Mouse (Mus musculus) limb, embryonic 11.5 days (tissue): ENCODE data around the gene Tbx21. TPM values are rescaled to one million over a fixed set of nuclear protein-coding genes. Genes with fewer than 3 reads are reported as not detected.

ENCODE experiments used
- ATAC-seq: fragments of 200-750 bp; cut with Nextera tagmentation; 2 replicates; pipeline ENCODE4 v1.8.0; 2017; ENCODE audit warnings: low read depth; ENCODE audit not compliant: insufficient number of reproducible peaks, low FRiP score, low TSS enrichment
- DNase-seq: peaks from one replicate; pipeline ENCODE4 v3.0.0-alpha.2; 2015; ENCODE audit warnings: low spot score
- H3K27ac ChIP-seq: fragments of 300-500 bp; sonication (generic); replicated peaks from 2 replicates; pipeline ENCODE4 v1.5.1; 2014; ENCODE audit warnings: low read depth, mild to moderate bottlenecking, low read length
- H3K27me3 ChIP-seq: fragments of 300-500 bp; sonication (generic); 2 replicates; pipeline ENCODE4 v1.6.1; 2014; ENCODE audit warnings: mild to moderate bottlenecking, low read length, mixed read lengths; ENCODE audit not compliant: control insufficient read depth, insufficient read depth
- H3K36me3 ChIP-seq: fragments of 300-500 bp; sonication (generic); 2 replicates; pipeline ENCODE4 v1.6.1; 2014; ENCODE audit warnings: mild to moderate bottlenecking, low read length, moderate library complexity, mixed read lengths; ENCODE audit not compliant: control insufficient read depth, insufficient read depth
- H3K4me1 ChIP-seq: fragments of 300-500 bp; sonication (generic); 2 replicates; pipeline ENCODE4 v1.6.1; 2014; ENCODE audit warnings: low read length, mixed read lengths; ENCODE audit not compliant: control insufficient read depth, insufficient read depth
- H3K4me2 ChIP-seq: fragments of 300-500 bp; sonication (generic); 2 replicates; pipeline ENCODE4 v1.6.1; 2014; ENCODE audit warnings: low read depth, mild to moderate bottlenecking, moderate library complexity; ENCODE audit not compliant: severe bottlenecking
- H3K4me3 ChIP-seq: fragments of 300-500 bp; sonication (generic); 2 replicates; pipeline ENCODE4 v1.5.1; 2014; ENCODE audit warnings: low read depth, low read length
- H3K9ac ChIP-seq: fragments of 300-500 bp; sonication (generic); 2 replicates; pipeline ENCODE4 v1.6.1; 2014; ENCODE audit warnings: mild to moderate bottlenecking, low read length
- H3K9me3 ChIP-seq: fragments of 300-500 bp; sonication (generic); 2 replicates; pipeline ENCODE4 v1.6.1; 2016; ENCODE audit warnings: low read length; ENCODE audit not compliant: control insufficient read depth
- WGBS: fragments of 180-500 bp; shearing (Covaris S2); extraction: QIAGEN DNeasy Blood & Tissue Kit; methylation state at CpG from one replicate; pipeline ENCODE4 v1.1.7; 2014; 5-methylcytosine and 5-hydroxymethylcytosine counted together
- polyA plus RNA-seq: library from polyadenylated mRNA; unstranded; fragments of >200 nt; fragmentation: Nextera tagmentation; extraction: Ambion mirVana; gene quantifications from 2 replicates; pipeline ENCODE4 v1.2.1, GENCODE M21; 2014

Gene Tbx21
- polyA plus RNA-seq, 1 experiment from 2014 or later = not detected

DNA sequence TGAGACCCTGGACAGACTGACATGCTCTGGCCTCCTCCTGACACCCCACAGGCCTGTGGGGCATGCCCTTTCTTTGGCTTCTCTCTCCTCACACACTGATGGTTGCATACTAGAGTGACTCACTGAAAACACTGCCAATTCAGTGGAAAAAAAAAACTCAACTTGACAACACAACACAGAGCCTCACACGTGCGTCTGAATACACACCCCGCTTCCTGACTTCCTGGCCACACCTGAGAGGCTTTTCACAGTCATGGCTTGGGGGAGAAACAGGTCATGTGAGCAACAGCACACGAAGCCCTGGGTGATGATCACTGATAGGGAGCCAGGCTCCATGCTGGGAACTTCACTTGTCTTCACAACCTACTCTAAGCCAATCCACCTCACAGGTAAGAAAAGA lies 25.7 kb upstream of the Tbx21 start:
- Histone ChIP-seq H3K4me2 (no peak overlapping the region), H3K27me3 (peaks cover 32% of the 10 kb centered on the region), H3K4me3 (no peak overlapping the region), H3K9me3 (no peaks in the 10 kb centered on the region), H3K4me1 (peaks cover 12% of the 10 kb centered on the region), H3K27ac (no peak overlapping the region), H3K36me3 (no peaks in the 10 kb centered on the region), H3K9ac (no peak overlapping the region)
- WGBS = 78% methylated on average over 4 of the region's 4 CpGs
- DNase-seq (no peak), ATAC-seq (no peak)

DNA sequence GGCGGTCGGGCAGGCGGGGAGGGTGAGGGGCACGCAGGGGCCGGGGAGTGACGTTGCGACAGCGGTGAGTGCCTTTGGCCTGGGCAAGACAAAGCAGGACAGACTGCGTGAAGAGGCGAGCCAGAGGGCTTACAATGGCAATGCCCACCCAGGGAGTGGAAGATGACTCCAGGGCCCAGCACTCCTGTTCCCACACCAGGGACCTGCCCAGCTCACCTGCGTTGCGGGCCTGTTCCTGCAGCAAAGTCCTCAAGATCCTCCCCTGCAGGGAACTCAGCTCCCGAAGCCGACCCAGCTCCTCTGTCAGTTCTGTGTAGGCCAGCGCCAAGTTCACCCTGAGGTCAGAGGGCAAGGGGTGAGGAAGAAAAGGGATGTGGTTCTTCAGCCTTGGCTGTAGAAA lies 24.1 kb upstream of the Tbx21 start:
- peak overlapping the region; percentile 32 for H3K4me3 ChIP-seq
- no peaks in the 10 kb centered on the region for H3K9me3 ChIP-seq
- ATAC-seq (no peak), DNase-seq (peak; percentile 28)
- no peaks in the 10 kb centered on the region for H3K36me3 ChIP-seq
- H3K27ac ChIP-seq = no peak overlapping the region
- peak overlapping the region; percentile 60 for H3K4me2 ChIP-seq
- H3K9ac ChIP-seq = peak overlapping the region; percentile 53; the same call in 1 of the 2 replicates
- WGBS = 10% methylated on average over 15 of the region's 15 CpGs
- H3K4me1 ChIP-seq = peaks cover 12% of the 10 kb centered on the region
- H3K27me3 ChIP-seq = peaks cover 32% of the 10 kb centered on the region

- no peaks in the 10 kb centered on the region for H3K36me3 ChIP-seq
- H3K27ac ChIP-seq = no peak overlapping the region
- H3K9ac ChIP-seq = peak overlapping the region; percentile 53
- peaks cover 32% of the 10 kb centered on the region for H3K27me3 ChIP-seq
- H3K4me3 ChIP-seq = peak overlapping the region; percentile 32
- 6% methylated on average over 66 of the region's 69 CpGs for WGBS
- peaks cover 12% of the 10 kb centered on the region for H3K4me1 ChIP-seq
- no peak for ATAC-seq
- peak overlapping the region; percentile 60 for H3K4me2 ChIP-seq
- peak; percentile 49 for DNase-seq
- H3K9me3 ChIP-seq = no peaks in the 10 kb centered on the region
Observed at GRCm38 (mm10) chr11:97138554-97139226, 23.6 kb upstream of the Tbx21 start.

DNA sequence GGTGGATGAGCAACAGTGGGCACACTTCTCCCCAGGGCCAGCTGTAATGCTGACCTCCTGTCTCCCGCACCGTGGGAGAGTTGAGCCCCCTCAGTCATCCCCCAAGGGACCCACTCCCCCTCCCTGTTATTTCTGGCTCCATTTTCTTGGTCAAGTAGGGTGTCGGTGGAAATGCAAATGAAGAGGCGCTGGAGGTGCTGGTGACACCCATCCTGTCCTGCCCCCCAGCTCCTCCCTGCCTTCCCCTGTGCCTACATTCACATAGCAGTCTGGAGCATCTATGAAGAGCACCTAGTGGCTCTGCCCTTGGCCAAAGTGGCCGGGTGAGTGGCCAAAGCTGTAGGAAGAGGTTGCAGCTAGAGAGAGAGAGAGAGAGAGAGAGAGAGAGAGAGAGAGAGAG lies 18.1 kb upstream of the Tbx21 start:
- peaks cover 4% of the 10 kb centered on the region; the same call in 1 of the 2 replicates for H3K4me1 ChIP-seq
- no peak overlapping the region for H3K9ac ChIP-seq
- WGBS = 54% methylated on average over 5 of the region's 5 CpGs
- ATAC-seq (no peak), DNase-seq (no peak)
- H3K9me3 ChIP-seq = no peaks in the 10 kb centered on the region
- no peak overlapping the region for H3K4me3 ChIP-seq
- H3K27ac ChIP-seq = no peak overlapping the region
- H3K27me3 ChIP-seq = peaks cover 14% of the 10 kb centered on the region
- H3K4me2 ChIP-seq = no peak overlapping the region
- H3K36me3 ChIP-seq = no peaks in the 10 kb centered on the region

DNA sequence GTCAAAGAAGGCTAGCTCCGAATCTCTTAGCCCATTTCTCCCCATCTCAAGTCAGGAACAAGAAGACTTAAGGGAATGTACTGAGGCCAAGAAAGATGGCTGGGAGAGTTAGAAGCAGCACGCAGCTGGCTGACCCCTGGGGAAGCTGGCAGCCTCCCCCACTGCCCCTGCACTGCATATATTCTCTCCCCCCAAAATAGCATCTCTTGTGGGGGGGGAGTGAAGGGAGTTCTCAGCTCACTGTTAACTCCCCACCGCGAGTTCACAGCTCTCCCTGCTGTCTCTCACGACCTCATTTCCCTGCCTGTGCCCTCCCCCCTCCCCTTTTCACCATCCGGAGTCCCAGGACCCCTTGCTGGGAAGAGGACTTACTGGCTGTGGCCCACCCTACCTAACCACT lies 17.1 kb upstream of the Tbx21 start:
- Histone ChIP-seq H3K4me1 (peaks cover 7% of the 10 kb centered on the region; the same call in 1 of the 2 replicates), H3K27me3 (peaks cover 3% of the 10 kb centered on the region; the same call in 1 of the 2 replicates), H3K27ac (no peak overlapping the region), H3K9me3 (no peaks in the 10 kb centered on the region), H3K4me2 (no peak overlapping the region), H3K36me3 (no peaks in the 10 kb centered on the region), H3K9ac (no peak overlapping the region), H3K4me3 (no peak overlapping the region)
- 16% methylated on average over 6 of the region's 6 CpGs for WGBS
- DNase-seq = no peak
- ATAC-seq = no peak

DNA sequence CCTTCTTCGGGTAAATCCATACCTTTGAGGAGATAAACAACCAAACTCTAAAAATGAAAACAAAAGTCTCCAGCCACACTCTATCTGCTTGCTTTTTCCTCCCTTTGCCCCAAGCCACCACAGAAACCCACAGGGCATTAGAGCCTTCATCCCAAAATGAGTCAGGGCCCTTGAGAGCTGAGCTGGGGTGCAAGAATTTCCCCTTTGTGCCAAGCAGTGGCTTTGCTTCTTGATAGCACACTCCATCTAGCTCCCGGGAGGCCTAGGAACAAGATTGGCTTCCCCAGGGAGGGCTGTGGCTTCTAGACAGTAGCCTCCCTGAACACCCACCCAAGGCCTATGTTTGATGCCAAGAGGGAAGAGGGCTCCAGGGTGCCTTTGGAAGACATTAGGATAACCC lies 16.6 kb upstream of the Tbx21 start:
- H3K27me3 ChIP-seq = peaks cover 3% of the 10 kb centered on the region; the same call in 1 of the 2 replicates
- ATAC-seq = no peak

DNA sequence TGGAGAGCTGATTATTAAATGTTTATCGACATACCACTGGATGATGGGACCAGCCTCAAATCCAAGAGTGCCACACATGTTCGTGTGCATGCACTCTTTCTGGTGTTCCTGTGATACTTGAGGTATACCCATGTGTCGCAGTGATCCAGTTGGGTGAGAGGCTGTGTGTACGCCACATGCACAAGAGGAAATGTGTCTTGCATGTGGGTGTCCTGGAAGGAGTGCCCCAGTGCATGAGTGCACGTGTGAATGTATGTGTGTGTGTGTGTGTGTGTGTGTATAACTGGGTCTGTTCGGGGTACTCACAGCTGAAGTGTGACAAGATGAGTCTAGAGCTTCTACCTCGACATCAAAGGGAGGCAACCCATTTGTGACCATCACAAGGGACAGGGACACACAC lies 15.2 kb upstream of the Tbx21 start:
- 82% methylated on average over 7 of the region's 7 CpGs for WGBS
- H3K27me3 ChIP-seq = peaks cover 3% of the 10 kb centered on the region; the same call in 1 of the 2 replicates

More for the DNA sequence above, 16.6 kb upstream of the Tbx21 start:
- H3K36me3 ChIP-seq = no peaks in the 10 kb centered on the region
- WGBS = 68% methylated on average over 2 of the region's 2 CpGs
- peaks cover 7% of the 10 kb centered on the region; the same call in 1 of the 2 replicates for H3K4me1 ChIP-seq
- no peak overlapping the region for H3K4me3 ChIP-seq
- H3K4me2 ChIP-seq = no peak overlapping the region
- no peak overlapping the region for H3K9ac ChIP-seq
- no peak for DNase-seq
- H3K9me3 ChIP-seq = no peaks in the 10 kb centered on the region
- no peak overlapping the region for H3K27ac ChIP-seq

GRCm38 (mm10) chr11:97128956-97129355 lies 13.8 kb upstream of the Tbx21 start:
- peaks cover 7% of the 10 kb centered on the region for H3K4me1 ChIP-seq
- H3K4me3 ChIP-seq = no peak overlapping the region
- ATAC-seq (no peak), DNase-seq (no peak)
- peaks cover 3% of the 10 kb centered on the region; the same call in 1 of the 2 replicates for H3K27me3 ChIP-seq
- H3K4me2 ChIP-seq = no peak overlapping the region
- H3K9ac ChIP-seq = no peak overlapping the region
- H3K9me3 ChIP-seq = no peaks in the 10 kb centered on the region
- no peaks in the 10 kb centered on the region for H3K36me3 ChIP-seq
- H3K27ac ChIP-seq = no peak overlapping the region
- WGBS = 68% methylated on average over 3 of the region's 3 CpGs

More for the DNA sequence above, 15.2 kb upstream of the Tbx21 start:
- ATAC-seq = no peak
- H3K4me1 ChIP-seq = peaks cover 7% of the 10 kb centered on the region; the same call in 1 of the 2 replicates
- no peak for DNase-seq
- H3K9ac ChIP-seq = no peak overlapping the region
- no peak overlapping the region for H3K27ac ChIP-seq
- H3K36me3 ChIP-seq = no peaks in the 10 kb centered on the region
- no peak overlapping the region for H3K4me2 ChIP-seq
- no peaks in the 10 kb centered on the region for H3K9me3 ChIP-seq
- H3K4me3 ChIP-seq = no peak overlapping the region
